Mouse (Mus musculus) MEL (cell line): ENCODE results near the gene Serpina3n. TPM values are rescaled to one million over a fixed set of nuclear protein-coding genes. Genes with fewer than 3 reads are reported as not detected.

Experiments
- DNase-seq: peaks from one replicate; pipeline ENCODE4 v3.0.0; 2011; ENCODE audit warnings: low read depth, low spot score
- H3K27ac ChIP-seq: 2 replicates; pipeline ENCODE4 v1.5.1; 2012; ENCODE audit warnings: low read depth, mild to moderate bottlenecking, control low read depth, low read length, moderate library complexity; ENCODE audit not compliant: control insufficient read depth
- H3K27me3 ChIP-seq, 2 experiments: fragments of 150-350 bp in 1 of 2; sonication (generic) in 1 of 2; 2 replicates each; pipeline ENCODE4 v1.6.1; 2012; ENCODE audit warnings: low read length in 2 of 2, mild to moderate bottlenecking in 2 of 2, improper control_type of control experiment in 1 of 2, moderate library complexity in 1 of 2; ENCODE audit not compliant: insufficient read depth in 2 of 2, control insufficient read depth in 1 of 2
- H3K36me3 ChIP-seq, 2 experiments: 2 replicates each; pipeline ENCODE4 v1.6.1; 2012 to 2014; ENCODE audit warnings: low read length in 2 of 2, improper control_type of control experiment in 1 of 2, inconsistent platforms in 1 of 2, mild to moderate bottlenecking in 1 of 2; ENCODE audit not compliant: insufficient read depth in 2 of 2, control insufficient read depth in 1 of 2
- H3K4me1 ChIP-seq, 2 experiments: fragments of 150-350 bp in 1 of 2; sonication (generic) in 1 of 2; 2 replicates each; pipeline ENCODE4 v1.6.1; 2012; ENCODE audit warnings: low read length in 2 of 2, improper control_type of control experiment in 1 of 2, mild to moderate bottlenecking in 1 of 2; ENCODE audit not compliant: insufficient read depth in 2 of 2, control insufficient read depth in 1 of 2
- H3K4me3 ChIP-seq, 2 experiments: fragments of 150-350 bp in 1 of 2; sonication (generic) in 1 of 2; 2 replicates each; pipeline ENCODE4 v1.5.1; 2012; ENCODE audit warnings: low read depth in 2 of 2, low read length in 2 of 2, mild to moderate bottlenecking in 2 of 2, moderate library complexity in 2 of 2, control low read depth in 1 of 2, improper control_type of control experiment in 1 of 2; ENCODE audit not compliant: control insufficient read depth in 1 of 2, insufficient read depth in 1 of 2
- H3K79me2 ChIP-seq: 2 replicates; pipeline ENCODE4 v1.6.1; 2012; ENCODE audit warnings: mild to moderate bottlenecking, low read length, moderate library complexity; ENCODE audit not compliant: control insufficient read depth, poor library complexity, insufficient read depth
- H3K9ac ChIP-seq: 2 replicates; pipeline ENCODE4 v1.6.1; 2012; ENCODE audit warnings: low read depth, mild to moderate bottlenecking, control low read depth, low read length, moderate library complexity; ENCODE audit not compliant: control insufficient read depth, poor library complexity, severe bottlenecking
- H3K9me3 ChIP-seq: fragments of 150-350 bp; sonication (generic); replicated peaks from 2 replicates; pipeline ENCODE4 v1.6.1; 2012; ENCODE audit warnings: mild to moderate bottlenecking, low read length, improper control_type of control experiment, moderate library complexity; ENCODE audit not compliant: insufficient read depth
- BHLHE40 ChIP-seq: IDR thresholded peaks from 2 replicates; pipeline ENCODE4 v1.6.1; 2012; ENCODE audit warnings: low read depth, mild to moderate bottlenecking, inconsistent platforms, low read length, improper control_type of control experiment, borderline replicate concordance
- CHD1 ChIP-seq: IDR thresholded peaks from 2 replicates; pipeline ENCODE4 v1.6.1; 2012; ENCODE audit warnings: low read depth, mild to moderate bottlenecking, inconsistent platforms, low read length, improper control_type of control experiment
- CHD2 ChIP-seq: IDR thresholded peaks from 2 replicates; pipeline ENCODE4 v1.6.1; 2011; ENCODE audit warnings: low read length, improper control_type of control experiment
- EP300 ChIP-seq, 2 experiments: IDR thresholded peaks; 2 replicates each; pipeline ENCODE4 v1.6.1; 2011; ENCODE audit warnings: improper control_type of control experiment in 2 of 2, low read length in 2 of 2, low read depth in 1 of 2, mild to moderate bottlenecking in 1 of 2
- HCFC1 ChIP-seq: IDR thresholded peaks from 2 replicates; pipeline ENCODE4 v1.6.1; 2012; ENCODE audit warnings: low read depth, mild to moderate bottlenecking, inconsistent platforms, low read length, improper control_type of control experiment, moderate library complexity
- JUND ChIP-seq: IDR thresholded peaks from 2 replicates; pipeline ENCODE4 v1.6.1; 2011; ENCODE audit warnings: low read depth, mild to moderate bottlenecking, improper control_type of control experiment, low read length
- KAT2A ChIP-seq: conservative IDR thresholded peaks from 2 replicates; pipeline ENCODE4 v1.6.1; 2012; ENCODE audit warnings: low read depth, low read length, improper control_type of control experiment, inconsistent platforms
- MAFK ChIP-seq: IDR thresholded peaks from 2 replicates; pipeline ENCODE4 v1.6.1; 2011; ENCODE audit warnings: low read depth, mild to moderate bottlenecking, low read length, improper control_type of control experiment, borderline replicate concordance
- MAZ ChIP-seq: IDR thresholded peaks from 2 replicates; pipeline ENCODE4 v1.6.1; 2012; ENCODE audit warnings: low read depth, mild to moderate bottlenecking, inconsistent platforms, low read length, improper control_type of control experiment
- MYB ChIP-seq: IDR thresholded peaks from 2 replicates; pipeline ENCODE4 v1.6.1; 2011; ENCODE audit warnings: mild to moderate bottlenecking, low read depth, low read length, improper control_type of control experiment
- MYC ChIP-seq: IDR thresholded peaks from 2 replicates; pipeline ENCODE4 v1.6.1; 2011; ENCODE audit warnings: low read depth, mild to moderate bottlenecking, low read length, improper control_type of control experiment, moderate library complexity
- POLR2AphosphoS2 ChIP-seq: IDR thresholded peaks from 2 replicates; pipeline ENCODE4 v1.6.1; 2011; ENCODE audit warnings: low read length, improper control_type of control experiment
- POLR2AphosphoS5 ChIP-seq: IDR thresholded peaks from 2 replicates; pipeline ENCODE4 v1.6.1; 2012; ENCODE audit warnings: low read depth, borderline replicate concordance, mild to moderate bottlenecking, inconsistent platforms, low read length, moderate library complexity, mixed read lengths
- RAD21 ChIP-seq: IDR thresholded peaks from 2 replicates; pipeline ENCODE4 v1.6.1; 2011; ENCODE audit warnings: mild to moderate bottlenecking, low read depth, low read length, improper control_type of control experiment
- RCOR1 ChIP-seq: IDR thresholded peaks from 2 replicates; pipeline ENCODE4 v1.6.1; 2012; ENCODE audit warnings: low read depth, mild to moderate bottlenecking, inconsistent platforms, low read length, improper control_type of control experiment
- SIN3A ChIP-seq: IDR thresholded peaks from 2 replicates; pipeline ENCODE4 v1.6.1; 2012; ENCODE audit warnings: low read length, improper control_type of control experiment, inconsistent platforms
- TBP ChIP-seq: IDR thresholded peaks from 2 replicates; pipeline ENCODE4 v1.8.0; 2011; ENCODE audit warnings: low read depth, low read length, improper control_type of control experiment
- TCF12 ChIP-seq: IDR thresholded peaks from 2 replicates; pipeline ENCODE4 v1.6.1; 2014; ENCODE audit warnings: low read depth, mild to moderate bottlenecking, inconsistent platforms, low read length, improper control_type of control experiment, moderate library complexity
- UBTF ChIP-seq: IDR thresholded peaks from 2 replicates; pipeline ENCODE4 v1.6.1; 2012; ENCODE audit warnings: low read depth, mild to moderate bottlenecking, inconsistent platforms, low read length, improper control_type of control experiment, moderate library complexity, borderline replicate concordance; ENCODE audit not compliant: insufficient read depth
- USF1 ChIP-seq: IDR thresholded peaks from 2 replicates; pipeline ENCODE4 v1.6.1; 2014; ENCODE audit warnings: low read depth, mild to moderate bottlenecking, inconsistent platforms, low read length, improper control_type of control experiment, moderate library complexity
- USF2 ChIP-seq, 2 experiments: IDR thresholded peaks; 2 replicates each; pipeline ENCODE4 v1.6.1; 2011 to 2012; ENCODE audit warnings: improper control_type of control experiment in 2 of 2, low read length in 2 of 2, borderline replicate concordance in 1 of 2, inconsistent platforms in 1 of 2, low read depth in 1 of 2, mild to moderate bottlenecking in 1 of 2; ENCODE audit not compliant: insufficient read depth in 1 of 2
- ZC3H11A ChIP-seq: IDR thresholded peaks from 2 replicates; pipeline ENCODE4 v1.6.1; 2012; ENCODE audit warnings: low read depth, mild to moderate bottlenecking, inconsistent platforms, low read length, improper control_type of control experiment
- ZMIZ1 ChIP-seq: IDR thresholded peaks from 2 replicates; pipeline ENCODE4 v1.6.1; 2012; ENCODE audit warnings: low read depth, mild to moderate bottlenecking, inconsistent platforms, low read length, improper control_type of control experiment, moderate library complexity
- ZNF384 ChIP-seq: IDR thresholded peaks from 2 replicates; pipeline ENCODE4 v1.6.1; 2012; ENCODE audit warnings: low read depth, mild to moderate bottlenecking, inconsistent platforms, low read length, improper control_type of control experiment
- polyA plus RNA-seq, 2 experiments: library from polyadenylated mRNA; stranded (reverse) in 1 of 2; unstranded in 1 of 2; fragments of >175 nt in 1 of 2; fragments of >200 nt in 1 of 2; gene quantifications; 2 replicates each; pipeline versions ENCODE4 v1.2.1 to v1.2.4; 2012; ENCODE audit warnings: low replicate concordance in 2 of 2, low read depth in 1 of 2; ENCODE audit not compliant: insufficient read length in 2 of 2, insufficient read depth in 1 of 2, missing spikeins in 1 of 2
- total RNA-seq: library from RNA; depleted of rRNA; stranded (reverse); fragments of 300-350 nt; gene quantifications from 2 replicates; pipeline ENCODE4 v1.2.3, GENCODE M21; 2012

Serpina3n gene
- total and polyA plus RNA-seq, 3 experiments = not detected

GRCm38 (mm10) chr12:104431359-104431758, 24.8 kb downstream of the Serpina3n start:
- H3K4me3 ChIP-seq = no peak overlapping the region
- H3K27ac ChIP-seq = no peak overlapping the region

GRCm38 (mm10) chr12:104433214-104433613, 26.7 kb downstream of the Serpina3n start:
- Histone ChIP-seq H3K36me3 (no peaks in the 10 kb centered on the region), H3K9me3 (no peaks in the 10 kb centered on the region), H3K4me1 (no peaks in the 10 kb centered on the region), H3K9ac (no peak overlapping the region), H3K27ac (no peak overlapping the region), H3K79me2 (no peaks in the 10 kb centered on the region), H3K4me3 (no peak overlapping the region), H3K27me3 (no peaks in the 10 kb centered on the region)
- TF ChIP-seq SIN3A (no peak), USF1 (no peak), KAT2A (no peak), RAD21 (no peak)
- no peak for DNase-seq

More at GRCm38 (mm10) chr12:104431359-104431758, 24.8 kb downstream of the Serpina3n start:
- Histone ChIP-seq H3K36me3 (no peaks in the 10 kb centered on the region), H3K4me1 (no peaks in the 10 kb centered on the region), H3K9me3 (no peaks in the 10 kb centered on the region), H3K27me3 (no peaks in the 10 kb centered on the region), H3K9ac (no peak overlapping the region), H3K79me2 (no peaks in the 10 kb centered on the region)
- no peak for TF ChIP-seq POLR2AphosphoS5
- no peak for TF ChIP-seq MYC
- no peak for TF ChIP-seq MYB
- TF ChIP-seq BHLHE40 = no peak
- TF ChIP-seq ZNF384 = no peak
- DNase-seq = no peak

GRCm38 (mm10) chr12:104433951-104434735, 27.6 kb downstream of the Serpina3n start:
- H3K27ac ChIP-seq = no peak overlapping the region
- no peaks in the 10 kb centered on the region for H3K27me3 ChIP-seq
- H3K4me3 ChIP-seq = no peak overlapping the region
- H3K9me3 ChIP-seq = no peaks in the 10 kb centered on the region
- H3K79me2 ChIP-seq = no peaks in the 10 kb centered on the region
- H3K36me3 ChIP-seq = no peaks in the 10 kb centered on the region
- TF ChIP-seq MAFK (no peak), POLR2AphosphoS2 (no peak), HCFC1 (no peak), ZNF384 (no peak), ZC3H11A (no peak), RCOR1 (no peak), ZMIZ1 (no peak), TCF12 (no peak), JUND (no peak), TBP (no peak), POLR2AphosphoS5 (no peak), CHD1 (no peak), CHD2 (no peak), MAZ (no peak), EP300 (IDR thresholded peaks at IDR 0.05; ENCODE audit: low read depth in 1 of 2, low read length in 2 of 2) (no peak), UBTF (no peak), USF2 (IDR thresholded peaks at IDR 0.05; ENCODE audit: borderline replicate concordance in 1 of 2, insufficient read depth in 1 of 2, low read depth in 1 of 2, low read length in 2 of 2) (no peak), RAD21 (no peak)
- TF ChIP-seq, all 39 proteins: peak for 0
- Histone ChIP-seq H3K9ac (no peak overlapping the region), H3K4me1 (no peaks in the 10 kb centered on the region)
- no peak for DNase-seq
